Mouse (Mus musculus): ENCODE measurements at regions not wholly inside any gene's neighbourhood (a gene's known extent, or its start where the extent isn't known, plus 50 kb on each side); places are given as distances from the start of the nearest gene placed in this dataset.

GRCm38 (mm10) chr6:7494299-7494698 is 60.4 kb upstream of the Tac1 start:
- TF ChIP-seq TCF12 (IDR thresholded peaks at IDR 0.05; ENCODE audit: insufficient read depth, poor library complexity, severe bottlenecking) = no peak
- TF ChIP-seq MYOG (IDR thresholded peaks at IDR 0.05; ENCODE audit: control insufficient read depth in 1 of 3, insufficient read depth in 1 of 3, insufficient read length in 2 of 3, low read depth in 2 of 3) = no peak
- TF ChIP-seq POLR2A (IDR thresholded peaks at IDR 0.05; ENCODE audit: insufficient read length, low read depth) = no peak
- TF ChIP-seq E2F4 (IDR thresholded peaks at IDR 0.05; ENCODE audit: insufficient read depth) = no peak
- no peak for TF ChIP-seq CEBPB (IDR thresholded peaks at IDR 0.05; ENCODE audit: insufficient read depth, poor library complexity, severe bottlenecking)
- TF ChIP-seq USF1 (IDR thresholded peaks at IDR 0.05; ENCODE audit: low read depth) = no peak
- TF ChIP-seq MAX (IDR thresholded peaks at IDR 0.05; ENCODE audit: low read depth) = no peak
- no peak for TF ChIP-seq POLR2AphosphoS2 (IDR thresholded peaks at IDR 0.05; ENCODE audit: insufficient read length, low read depth)
- no peak for TF ChIP-seq MYOD1 (IDR thresholded peaks at IDR 0.05; ENCODE audit: control insufficient read depth in 1 of 3, insufficient read length in 2 of 3, low read depth in 2 of 3)
- TF ChIP-seq SRF (IDR thresholded peaks at IDR 0.05; ENCODE audit: control insufficient read depth, insufficient read length, low read depth) = no peak
- TF ChIP-seq REST (IDR thresholded peaks at IDR 0.05; ENCODE audit: insufficient read depth, insufficient read length) = no peak
